Mouse (Mus musculus): Measurements from ENCODE around the gene Klhl28. TPM values are rescaled to one million over a fixed set of nuclear protein-coding genes. Genes with fewer than 3 reads are reported as not detected.
A peak's percentile ranks its signal among the peaks of the same experiment; 100 is the strongest.

The Klhl28 gene
- polyA plus RNA-seq, 1 experiment from 2014 or later, result 7.5 TPM

- no peak for TF ChIP-seq CTCF (IDR thresholded peaks at IDR 0.05)
- in situ Hi-C loops (cut with MboI; ENCODE audit: low pct_unique_long_range_greater_than_20kb), result no loop called here
Observed at GRCm38 (mm10) chr12:64964560-64964959, 774 bp downstream of the Klhl28 start.

DNA sequence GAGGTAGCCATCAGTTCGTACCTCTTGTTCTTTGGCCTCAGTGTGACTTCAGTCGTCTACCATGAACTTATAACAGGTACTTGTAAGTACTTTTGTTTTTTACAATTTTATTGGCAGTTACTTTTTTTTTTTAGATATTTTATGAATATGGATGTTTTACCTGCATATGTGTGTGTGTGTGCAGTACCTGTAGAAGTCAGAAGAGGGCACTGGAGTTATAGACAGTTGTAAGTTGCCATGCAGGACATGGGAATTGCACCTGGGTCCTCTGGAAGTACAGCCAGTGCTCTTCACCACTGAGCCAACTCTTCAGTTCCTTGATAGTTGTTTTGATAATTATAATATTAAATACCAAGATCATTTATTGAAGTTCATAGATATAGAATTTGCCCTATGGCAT, 27.8 kb downstream of the Klhl28 start:
- ChIA-PET CTCF (no interaction called here), POLR2A (no interaction called here)
- DNase-seq (ENCODE audit: low read depth, low spot score), result no peak
- in situ Hi-C loops (cut with MboI; ENCODE audit: low pct_unique_long_range_greater_than_20kb), result no loop called here
- ATAC-seq, result no peak
- H3K27me3 ChIP-seq, result no peaks in the 10 kb centered on the region
- peak; percentile 57 for TF ChIP-seq CTCF (IDR thresholded peaks at IDR 0.05)

More at GRCm38 (mm10) chr12:64964560-64964959, 774 bp downstream of the Klhl28 start:
- ATAC-seq (no peak), DNase-seq (ENCODE audit: low read depth, low spot score) (no peak)
- ChIA-PET POLR2A (no interaction called here), CTCF (no interaction called here)
- no peaks in the 10 kb centered on the region for H3K27me3 ChIP-seq

DNA sequence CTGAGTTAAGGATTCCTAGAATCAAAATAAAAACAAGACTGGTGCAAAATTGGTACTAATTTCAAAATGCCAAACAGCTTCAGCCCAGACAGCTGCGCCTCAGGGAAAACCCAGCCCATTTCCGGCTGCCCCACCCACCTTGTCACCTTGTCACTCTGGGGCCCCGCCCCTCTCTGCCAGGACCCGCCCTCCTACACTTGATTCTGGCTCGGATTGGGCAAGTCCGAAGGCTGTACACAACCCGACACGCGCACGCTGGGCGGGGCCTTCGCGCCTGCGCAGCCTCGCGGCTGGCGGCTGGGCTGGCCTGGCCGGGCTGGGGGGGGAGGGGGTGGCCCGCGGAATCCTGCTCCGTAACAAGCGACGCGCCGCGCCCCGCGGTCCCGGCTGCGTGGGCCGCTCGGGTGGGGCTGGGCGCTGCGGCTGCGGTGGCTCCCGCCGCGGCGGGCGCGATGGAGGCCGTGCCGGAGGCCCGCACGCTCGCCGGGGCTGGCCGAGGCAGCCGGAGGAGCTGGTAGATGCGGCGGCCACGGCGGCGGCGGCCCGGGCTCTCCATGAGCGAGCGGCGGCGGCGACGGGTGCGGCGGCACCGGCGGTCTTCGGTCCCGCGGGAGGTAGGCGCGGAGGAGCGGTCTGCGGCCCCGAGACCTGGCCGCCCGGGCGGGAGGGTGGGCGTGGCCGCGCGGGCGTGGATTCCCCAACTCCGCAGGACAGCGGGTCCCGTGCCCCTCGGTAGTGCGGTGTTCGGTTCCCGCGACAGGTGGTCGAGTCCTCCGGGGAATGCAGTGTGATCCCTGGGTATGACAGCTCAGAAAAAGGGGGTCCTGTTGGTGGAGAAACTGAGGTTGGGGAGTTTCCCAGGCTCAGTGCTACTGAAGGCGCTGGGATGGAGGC, 47.5 kb downstream of the Klhl28 start, which contains the start of gene Gm527:
Gm527 (plus strand) TSS at position 329 of the 894 bp plus-strand sequence.
- TF ChIP-seq CTCF (IDR thresholded peaks at IDR 0.05), result no peak
- H3K27me3 ChIP-seq, result peaks cover 24% of the 10 kb centered on the region
- ATAC-seq, result peak; percentile 99
- in situ Hi-C loops (cut with MboI; ENCODE audit: low pct_unique_long_range_greater_than_20kb), result no loop called here
- POLR2A ChIA-PET, result no interaction called here
- CTCF ChIA-PET, result interaction anchor here (2.7 kb wide), 1 partner anchor 10 kb away, joined by 7 read pairs; no protein-coding TSS in a partner anchor
- peak; percentile 57 for DNase-seq (ENCODE audit: low read depth, low spot score)

DNA sequence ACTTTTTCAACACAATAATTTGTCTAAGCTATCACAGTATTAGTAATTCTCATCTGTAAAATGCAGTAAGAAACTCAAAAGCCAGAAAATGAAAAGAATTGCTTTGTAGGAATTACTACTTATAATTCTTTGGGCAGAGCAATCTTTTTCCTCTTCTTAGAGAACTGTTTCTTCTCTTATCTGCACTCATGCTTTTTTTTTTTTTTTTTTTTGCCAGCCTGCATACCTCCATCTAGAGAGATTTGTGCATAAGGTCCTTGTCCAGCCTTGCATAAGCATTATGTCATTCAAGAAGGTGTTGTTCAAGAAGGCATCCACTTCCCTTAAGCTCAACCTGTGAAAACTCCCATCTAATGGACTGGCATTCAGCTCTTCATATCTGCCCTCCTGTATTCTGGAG, 48.6 kb downstream of the Klhl28 start:
- ChIA-PET POLR2A (no interaction called here), CTCF (interaction anchor here (2.7 kb wide), 1 partner anchor 9 kb away, joined by 7 read pairs; no protein-coding TSS in a partner anchor)
- DNase-seq (ENCODE audit: low read depth, low spot score) (no peak), ATAC-seq (no peak)
- in situ Hi-C loops (cut with MboI; ENCODE audit: low pct_unique_long_range_greater_than_20kb), result no loop called here
- H3K27me3 ChIP-seq, result peaks cover 35% of the 10 kb centered on the region
- TF ChIP-seq CTCF (IDR thresholded peaks at IDR 0.05), result no peak

- ATAC-seq, result no peak
- H3K27me3 ChIP-seq, result peaks cover 46% of the 10 kb centered on the region
- no peak for TF ChIP-seq CTCF (IDR thresholded peaks at IDR 0.05)
- in situ Hi-C loops (cut with MboI; ENCODE audit: low pct_unique_long_range_greater_than_20kb), result no loop called here
- ChIA-PET CTCF (no interaction called here), POLR2A (no interaction called here)
- DNase-seq (ENCODE audit: low read depth, low spot score), result no peak
Observed at GRCm38 (mm10) chr12:64912996-64913395, 52.3 kb downstream of the Klhl28 start.

DNA sequence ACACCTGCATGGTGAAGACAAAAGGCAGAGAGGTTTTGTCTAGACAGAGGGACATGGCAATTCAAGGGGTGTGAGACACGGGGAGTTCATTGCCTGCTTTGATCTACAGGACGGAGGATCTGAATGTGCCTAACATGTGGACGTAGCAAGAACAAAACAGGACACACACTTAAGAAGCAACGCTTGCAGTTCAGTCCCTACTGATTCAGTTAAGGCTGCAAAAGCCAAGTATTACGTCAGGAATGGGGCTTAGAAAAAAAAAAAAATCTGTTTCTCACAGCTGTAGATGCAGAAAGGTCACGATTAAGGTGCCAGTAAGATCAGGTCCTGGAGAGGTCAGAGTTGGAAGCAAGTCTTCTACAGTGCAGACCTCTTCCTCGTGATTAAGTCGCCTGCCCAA, 62.1 kb downstream of the Klhl28 start:
- H3K27me3 ChIP-seq, result peaks cover 28% of the 10 kb centered on the region
- in situ Hi-C loops (cut with MboI; ENCODE audit: low pct_unique_long_range_greater_than_20kb), result no loop called here
- ChIA-PET POLR2A (no interaction called here), CTCF (no interaction called here)
- DNase-seq (ENCODE audit: low read depth, low spot score), result no peak
- no peak for TF ChIP-seq CTCF (IDR thresholded peaks at IDR 0.05)
- no peak for ATAC-seq

DNA sequence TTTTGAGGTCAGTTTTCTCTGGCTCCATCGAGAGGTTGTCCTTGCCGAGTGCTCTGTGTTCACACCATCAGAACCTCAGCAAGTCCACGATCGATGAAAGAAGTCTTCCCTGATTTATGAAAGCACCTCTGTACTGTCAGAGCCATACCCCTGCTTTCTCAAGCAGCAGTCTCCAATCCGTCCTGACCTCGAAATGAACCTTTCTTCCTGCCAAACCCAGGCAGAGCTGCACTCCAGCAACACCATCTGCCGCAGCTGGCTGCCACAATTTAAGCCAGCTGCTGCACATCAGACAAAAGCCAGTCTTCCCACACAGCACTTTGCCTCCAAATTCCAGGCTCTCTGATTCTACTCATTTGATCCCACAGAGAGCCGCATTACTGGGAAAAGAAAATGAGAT, 62.8 kb downstream of the Klhl28 start:
- ChIA-PET POLR2A (no interaction called here), CTCF (no interaction called here)
- TF ChIP-seq CTCF (IDR thresholded peaks at IDR 0.05), result no peak
- ATAC-seq, result no peak
- H3K27me3 ChIP-seq, result peaks cover 21% of the 10 kb centered on the region
- in situ Hi-C loops (cut with MboI; ENCODE audit: low pct_unique_long_range_greater_than_20kb), result no loop called here
- no peak for DNase-seq (ENCODE audit: low read depth, low spot score)

DNA sequence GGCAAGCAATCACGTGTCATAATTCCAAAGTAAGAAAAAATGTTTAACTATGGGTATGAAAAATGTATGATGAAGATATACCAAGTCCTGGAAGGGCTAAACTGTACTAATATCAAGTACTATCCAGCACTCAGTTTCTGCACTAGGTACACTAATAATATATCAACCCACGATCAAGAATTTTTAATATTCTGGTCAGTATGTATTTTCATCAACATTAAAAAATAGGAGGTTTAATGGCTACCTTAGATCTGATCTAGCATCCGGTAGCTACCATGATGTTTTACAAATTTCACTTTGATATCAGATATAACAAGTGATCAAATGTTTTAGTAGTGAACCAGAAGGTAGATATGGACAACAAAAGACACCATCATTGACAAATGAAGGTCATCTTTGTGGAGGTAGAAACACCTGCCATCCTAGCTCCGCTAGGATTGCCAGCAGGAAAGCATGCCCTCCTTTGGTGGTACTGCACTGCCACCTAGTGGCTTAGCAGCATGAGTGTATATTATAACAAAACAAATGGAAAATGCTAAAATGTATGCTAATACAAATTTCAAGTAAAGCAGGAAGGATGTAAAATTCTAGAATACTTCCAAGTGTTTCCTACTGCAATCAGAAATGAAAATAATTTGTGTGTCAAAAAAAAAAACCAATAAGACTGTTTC, 68.1 kb downstream of the Klhl28 start:
- no peak for DNase-seq (ENCODE audit: low read depth, low spot score)
- H3K27me3 ChIP-seq, result peaks cover 11% of the 10 kb centered on the region
- ChIA-PET CTCF (interaction anchor here (1.6 kb wide), 1 partner anchor 11 kb away, joined by 7 read pairs; no protein-coding TSS in a partner anchor), POLR2A (no interaction called here)
- peak; percentile 89 for TF ChIP-seq CTCF (IDR thresholded peaks at IDR 0.05)
- peak; percentile 65 for ATAC-seq
- in situ Hi-C loops (cut with MboI; ENCODE audit: low pct_unique_long_range_greater_than_20kb), result no loop called here

Other genes with a start within 250 kb of the Klhl28 start
- gene Gm527, start 47.6 kb downstream of the Klhl28 start, polyA plus RNA-seq (2021), result 2.6 TPM
- 16.9 TPM for gene Togaram1, start 270 bp upstream of the Klhl28 start, polyA plus RNA-seq (2021)
- 34.8 TPM for gene Prpf39, start 70.8 kb upstream of the Klhl28 start, polyA plus RNA-seq (2021)
- gene Fkbp3, start 108.5 kb upstream of the Klhl28 start, polyA plus RNA-seq (2021), result 146 TPM
- 4.5 TPM for gene Fancm, start 110.1 kb upstream of the Klhl28 start, polyA plus RNA-seq (2021)
- gene Mis18bp1, start 207.1 kb upstream of the Klhl28 start, polyA plus RNA-seq (2021), result 9.0 TPM

All from Patski (cell line).